Mouse (Mus musculus) limb, embryonic 15.5 days (tissue): ENCODE data around the gene Il3. TPM values are rescaled to one million over a fixed set of nuclear protein-coding genes. Genes with fewer than 3 reads are reported as not detected.
"Not testable (repeated sequence)": the region's sequence is repeated elsewhere in the genome, so short reads cannot be mapped to it uniquely, and the experiment has no call there.

Experiments used
- ATAC-seq: fragments of 200-750 bp; cut with Nextera tagmentation; 2 replicates; pipeline ENCODE4 v1.8.0; 2017; ENCODE audit warnings: low read depth, moderate TSS enrichment; ENCODE audit not compliant: insufficient number of reproducible peaks, low FRiP score, low TSS enrichment
- H3K27ac ChIP-seq: fragments of 300-500 bp; sonication (generic); 2 replicates; pipeline ENCODE4 v1.5.1; 2015; ENCODE audit warnings: moderate library complexity, mild to moderate bottlenecking, inconsistent platforms
- H3K27me3 ChIP-seq: fragments of 300-500 bp; sonication (generic); 2 replicates; pipeline ENCODE4 v1.6.1; 2015; ENCODE audit warnings: inconsistent platforms
- H3K36me3 ChIP-seq: fragments of 300-500 bp; sonication (generic); 2 replicates; pipeline ENCODE4 v1.6.1; 2015; ENCODE audit warnings: inconsistent platforms
- H3K4me1 ChIP-seq: fragments of 300-500 bp; sonication (generic); 2 replicates; pipeline ENCODE4 v1.6.1; 2015; ENCODE audit warnings: inconsistent platforms
- H3K4me2 ChIP-seq: fragments of 300-500 bp; sonication (generic); 2 replicates; pipeline ENCODE4 v1.6.1; 2015; ENCODE audit warnings: mild to moderate bottlenecking, inconsistent platforms
- H3K4me3 ChIP-seq: fragments of 300-500 bp; sonication (generic); 2 replicates; pipeline ENCODE4 v1.5.1; 2015; ENCODE audit warnings: mild to moderate bottlenecking, inconsistent platforms
- H3K9ac ChIP-seq: fragments of 300-500 bp; sonication (generic); 2 replicates; pipeline ENCODE4 v1.6.1; 2015; ENCODE audit warnings: inconsistent platforms
- H3K9me3 ChIP-seq: fragments of 300-500 bp; sonication (generic); 2 replicates; pipeline ENCODE4 v1.6.1; 2016; ENCODE audit warnings: inconsistent platforms
- WGBS: fragments of 180-500 bp; shearing (Covaris S2); methylation state at CpG from one replicate; pipeline ENCODE4 v1.1.7; 2015; 5-methylcytosine and 5-hydroxymethylcytosine counted together
- polyA plus RNA-seq: library from polyadenylated mRNA; unstranded; fragments of >200 nt; fragmentation: Nextera tagmentation; extraction: Ambion mirVana; gene quantifications from 2 replicates; pipeline ENCODE4 v1.2.1, GENCODE M21; 2015

Gene Il3
- polyA plus RNA-seq, 1 experiment from 2014 or later: not detected

DNA sequence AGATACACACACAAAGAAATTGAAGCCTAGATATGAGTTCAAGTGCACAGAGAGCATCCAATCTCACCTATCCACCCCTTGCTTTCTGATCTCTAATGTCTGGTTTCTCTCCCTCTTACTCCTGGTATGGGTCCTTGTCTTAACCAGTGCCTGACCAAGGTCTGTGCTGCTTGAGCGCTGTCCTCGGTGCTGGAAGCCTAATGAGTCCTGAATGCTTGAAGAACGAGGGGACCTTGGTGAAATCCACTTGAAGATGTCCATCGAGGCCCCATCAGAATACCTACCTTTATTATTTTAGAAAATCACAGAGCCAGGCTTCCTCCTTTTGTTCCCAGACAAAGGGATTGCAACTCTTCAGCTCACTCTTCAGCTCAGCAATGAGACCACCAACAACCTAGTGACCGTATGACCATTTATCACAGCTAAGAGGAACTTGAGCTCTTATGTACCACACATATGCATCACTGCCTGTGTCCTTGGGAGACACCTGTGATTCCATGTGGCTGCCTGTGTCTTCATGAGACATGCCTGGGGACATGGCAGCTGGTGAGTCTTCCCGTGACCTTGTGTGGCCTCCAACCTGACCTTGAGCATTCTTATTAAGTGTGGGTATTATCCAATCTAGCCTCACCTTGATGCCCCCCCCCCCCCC is 36.1 kb upstream of the Il3 start:
- Histone ChIP-seq H3K27me3 (peaks cover 37% of the 10 kb centered on the region), H3K4me3 (no peak overlapping the region), H3K36me3 (no peaks in the 10 kb centered on the region), H3K27ac (no peak overlapping the region), H3K9me3 (no peaks in the 10 kb centered on the region), H3K9ac (no peak overlapping the region), H3K4me2 (peak overlapping the region; percentile 90; the same call in 1 of the 2 replicates), H3K4me1 (peaks cover 9% of the 10 kb centered on the region)
- 20% methylated on average over 6 of the region's 6 CpGs for WGBS
- no peak for ATAC-seq

DNA sequence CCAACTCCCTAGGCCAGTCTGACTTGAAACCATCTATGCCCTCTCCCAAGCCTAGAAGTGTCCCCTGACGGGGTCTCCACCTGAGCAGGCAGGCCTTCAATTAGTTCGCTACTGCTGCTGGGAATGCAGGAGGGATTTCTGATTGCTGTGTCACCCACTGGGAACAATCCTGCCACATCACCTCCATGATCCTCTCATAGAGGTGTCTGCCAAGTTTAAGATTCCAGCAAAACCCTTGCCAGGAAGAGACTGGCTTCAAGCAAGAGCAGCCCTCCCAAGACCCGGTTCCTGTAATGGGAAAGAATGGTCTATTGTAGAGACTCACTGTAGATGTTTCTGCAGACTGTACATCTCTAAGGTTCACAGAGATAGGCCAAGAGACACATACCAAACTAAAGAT is 35.5 kb upstream of the Il3 start:
- no peak overlapping the region for H3K4me2 ChIP-seq
- H3K9ac ChIP-seq: no peak overlapping the region
- H3K4me3 ChIP-seq: no peak overlapping the region
- peaks cover 37% of the 10 kb centered on the region for H3K27me3 ChIP-seq
- H3K27ac ChIP-seq: no peak overlapping the region
- no peak for ATAC-seq
- no peaks in the 10 kb centered on the region for H3K36me3 ChIP-seq
- WGBS: 89% methylated on average over 3 of the region's 3 CpGs
- no peaks in the 10 kb centered on the region for H3K9me3 ChIP-seq
- H3K4me1 ChIP-seq: peaks cover 9% of the 10 kb centered on the region

DNA sequence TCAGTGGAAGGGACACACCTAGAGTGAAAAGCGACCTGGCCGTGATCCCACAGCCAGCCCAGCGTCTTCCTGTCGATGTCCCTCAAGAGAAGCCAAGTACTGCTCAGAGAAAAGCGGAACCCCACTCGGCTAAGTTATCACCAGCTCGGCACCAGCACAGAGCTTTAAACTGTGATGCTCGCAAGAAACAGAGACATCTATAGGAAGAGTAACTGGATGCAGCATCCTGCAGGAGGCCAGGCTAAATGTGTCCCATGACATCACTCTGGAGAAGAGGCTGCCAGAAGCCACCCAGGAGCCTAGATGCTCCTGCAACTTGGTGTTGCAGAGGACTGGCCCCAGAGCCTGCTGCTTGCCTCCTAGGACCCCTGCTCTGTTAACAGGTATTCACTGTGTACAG is 34.9 kb upstream of the Il3 start:
- ATAC-seq: no peak
- no peaks in the 10 kb centered on the region for H3K9me3 ChIP-seq
- H3K27ac ChIP-seq: no peak overlapping the region
- no peaks in the 10 kb centered on the region for H3K36me3 ChIP-seq
- WGBS: 82% methylated on average over 8 of the region's 8 CpGs
- no peak overlapping the region for H3K4me2 ChIP-seq
- H3K4me1 ChIP-seq: peaks cover 9% of the 10 kb centered on the region
- H3K9ac ChIP-seq: no peak overlapping the region
- H3K27me3 ChIP-seq: peaks cover 37% of the 10 kb centered on the region
- no peak overlapping the region for H3K4me3 ChIP-seq

DNA sequence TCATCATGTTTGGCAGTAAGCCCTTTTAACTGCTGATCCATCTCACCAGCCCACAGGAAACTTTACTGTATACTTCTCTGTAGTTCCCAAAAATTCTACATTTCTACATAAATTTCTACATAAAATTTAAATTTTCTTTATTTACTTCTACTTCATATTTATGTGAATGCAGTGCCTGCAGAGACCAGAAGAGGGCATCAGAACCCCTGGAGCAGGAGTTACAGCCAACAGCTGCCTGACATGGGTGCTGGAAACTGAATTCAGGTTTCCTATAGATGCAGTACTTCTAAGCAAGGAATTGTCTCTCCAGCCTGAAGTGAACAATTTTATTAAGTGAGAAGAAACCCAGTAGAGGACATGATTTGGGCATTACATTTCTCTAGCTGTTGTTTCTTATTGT is 31.7 kb upstream of the Il3 start:
- Histone ChIP-seq H3K27ac (no peak overlapping the region), H3K4me2 (no peak overlapping the region), H3K4me3 (no peak overlapping the region), H3K27me3 (peaks cover 11% of the 10 kb centered on the region), H3K9ac (no peak overlapping the region), H3K4me1 (peaks cover 2% of the 10 kb centered on the region), H3K9me3 (no peaks in the 10 kb centered on the region), H3K36me3 (no peaks in the 10 kb centered on the region)
- no peak for ATAC-seq

DNA sequence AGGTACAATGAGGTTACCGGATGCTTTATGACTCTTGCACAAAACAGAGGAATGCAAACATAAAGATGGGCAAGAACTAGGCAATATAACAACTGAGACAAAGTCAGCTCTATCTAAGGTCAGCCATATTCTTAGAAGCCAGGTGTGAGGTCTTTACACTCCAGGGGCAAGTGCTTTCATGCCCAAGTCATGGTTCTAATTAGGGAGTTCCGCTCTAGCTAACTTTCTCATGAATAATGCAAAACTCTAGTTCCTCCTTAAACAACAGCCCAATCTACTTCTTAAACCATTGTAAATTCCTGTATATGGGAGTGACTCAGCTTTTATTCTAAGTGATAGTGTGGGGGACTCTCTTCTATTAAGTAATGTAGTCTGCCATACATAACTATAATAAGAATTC is 30.4 kb upstream of the Il3 start:
- not testable (repeated sequence) for H3K27ac ChIP-seq, H3K27me3 ChIP-seq, ATAC-seq, H3K4me3 ChIP-seq, H3K4me2 ChIP-seq, H3K9ac ChIP-seq, H3K9me3 ChIP-seq, H3K4me1 ChIP-seq, H3K36me3 ChIP-seq
- WGBS: 89% methylated on average over 2 of the region's 2 CpGs

DNA sequence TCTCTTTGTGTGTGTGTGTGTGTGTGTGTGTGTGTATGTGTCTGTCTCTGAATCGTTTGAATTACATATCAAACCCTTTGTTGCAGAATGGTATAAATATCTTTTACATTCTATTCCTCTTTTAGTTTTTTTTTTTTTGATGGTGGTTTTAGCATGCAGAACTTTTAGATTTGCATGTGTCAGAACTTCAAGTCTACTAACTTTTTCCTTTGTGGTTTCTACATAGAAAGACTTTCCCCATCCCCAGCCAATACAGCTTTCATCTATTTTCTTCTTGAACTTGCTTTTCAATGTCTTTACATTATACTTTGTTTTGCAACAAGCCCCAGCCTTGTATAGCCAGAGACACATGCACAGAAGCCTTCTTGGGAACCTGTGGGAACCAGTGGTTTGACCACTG is 29.7 kb upstream of the Il3 start:
- Histone ChIP-seq H3K9me3 (no peaks in the 10 kb centered on the region), H3K4me2 (no peak overlapping the region), H3K4me1 (no peaks in the 10 kb centered on the region), H3K36me3 (no peaks in the 10 kb centered on the region), H3K4me3 (no peak overlapping the region), H3K27me3 (no peaks in the 10 kb centered on the region), H3K9ac (no peak overlapping the region), H3K27ac (no peak overlapping the region)
- WGBS: 76% methylated on average over 1 of the region's 1 CpGs
- no peak for ATAC-seq

DNA sequence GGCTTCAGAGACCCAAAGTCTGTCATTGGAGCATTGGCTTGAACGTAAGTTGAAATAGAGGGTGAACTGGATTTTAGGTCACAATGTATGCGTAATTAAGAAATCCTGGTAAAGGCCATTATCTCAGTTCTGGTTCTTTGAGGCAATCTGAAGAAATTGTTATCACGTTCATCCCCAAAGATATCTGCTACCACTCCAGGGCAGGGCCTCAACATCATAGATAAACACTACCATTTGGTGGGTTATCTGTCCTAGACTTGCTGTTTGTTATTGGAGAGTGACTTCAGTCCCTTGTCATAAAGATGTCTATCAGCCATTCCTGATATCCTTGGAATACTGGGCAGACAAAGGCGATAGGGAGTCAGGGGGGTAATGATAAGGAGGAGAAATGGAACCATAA is 28.9 kb upstream of the Il3 start:
- 78% methylated on average over 4 of the region's 4 CpGs for WGBS
- Histone ChIP-seq H3K4me2 (no peak overlapping the region), H3K4me1 (no peaks in the 10 kb centered on the region), H3K27me3 (no peaks in the 10 kb centered on the region), H3K36me3 (no peaks in the 10 kb centered on the region), H3K27ac (no peak overlapping the region), H3K9ac (no peak overlapping the region), H3K4me3 (no peak overlapping the region), H3K9me3 (no peaks in the 10 kb centered on the region)
- ATAC-seq: no peak

DNA sequence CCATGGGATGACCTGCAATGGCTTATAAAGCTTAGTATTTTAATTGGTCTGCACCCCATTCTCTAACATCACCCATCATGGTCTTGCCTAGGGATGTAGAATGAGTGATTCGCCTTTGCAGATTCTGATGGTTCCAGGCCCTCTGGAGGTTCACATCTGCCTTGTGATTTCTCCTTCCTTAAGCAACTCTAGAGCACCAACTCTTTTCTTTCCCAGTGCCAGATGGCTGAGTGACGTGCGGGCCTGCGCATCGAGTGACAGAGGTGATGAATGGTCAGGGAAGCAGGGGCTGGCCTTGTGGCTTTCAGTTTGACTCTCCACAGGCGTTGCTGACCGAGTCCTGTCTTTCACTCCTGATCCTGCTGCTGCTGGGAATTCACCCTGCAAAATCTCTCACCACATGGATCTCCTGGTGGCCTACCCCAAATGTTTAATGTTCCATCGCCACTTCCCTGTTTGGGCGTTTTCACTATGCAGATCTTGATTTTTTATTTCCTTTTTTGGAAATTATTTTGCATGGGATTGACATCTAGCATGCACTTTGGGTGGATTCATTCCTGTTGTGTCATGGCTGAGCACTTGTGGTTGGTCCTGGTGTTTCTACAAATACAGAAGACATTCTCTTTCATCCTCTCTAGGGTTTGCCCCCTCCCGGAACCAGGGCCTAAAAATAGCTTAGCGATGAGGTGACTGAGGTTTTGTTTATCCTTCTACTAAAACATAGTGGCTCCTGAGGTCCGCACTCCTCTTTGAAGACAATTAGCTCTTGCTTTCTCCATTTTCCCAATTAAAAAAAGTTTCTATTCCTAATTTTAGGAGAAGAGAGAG is 27.1 kb upstream of the Il3 start:
- no peak for ATAC-seq
- no peaks in the 10 kb centered on the region for H3K36me3 ChIP-seq
- H3K4me3 ChIP-seq: no peak overlapping the region
- no peak overlapping the region for H3K4me2 ChIP-seq
- no peaks in the 10 kb centered on the region for H3K27me3 ChIP-seq
- H3K4me1 ChIP-seq: no peaks in the 10 kb centered on the region
- no peak overlapping the region for H3K9ac ChIP-seq
- WGBS: 62% methylated on average over 12 of the region's 12 CpGs
- no peaks in the 10 kb centered on the region for H3K9me3 ChIP-seq
- no peak overlapping the region for H3K27ac ChIP-seq

DNA sequence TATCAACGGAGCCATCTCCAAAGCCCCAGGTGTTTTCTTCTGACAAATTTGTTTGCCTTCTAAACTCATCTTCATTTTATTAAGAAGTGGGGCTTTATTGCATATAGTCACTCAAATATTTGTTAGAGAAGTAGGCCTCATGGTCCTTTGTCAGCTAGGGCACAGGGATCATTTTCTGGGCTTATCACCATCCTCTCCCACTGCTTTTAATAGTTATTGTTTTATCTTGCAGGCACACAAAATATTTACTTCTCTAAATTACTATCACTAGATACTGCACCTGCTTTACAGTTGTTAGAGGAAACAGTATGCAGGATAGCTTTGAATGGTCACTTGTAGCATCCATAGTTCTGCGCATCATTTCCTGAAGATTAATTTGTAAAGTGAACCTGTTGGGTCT is 25.1 kb upstream of the Il3 start:
- no peak overlapping the region for H3K27ac ChIP-seq
- 83% methylated on average over 2 of the region's 2 CpGs for WGBS
- H3K9me3 ChIP-seq: no peaks in the 10 kb centered on the region
- no peak for ATAC-seq
- no peak overlapping the region for H3K9ac ChIP-seq
- H3K36me3 ChIP-seq: no peaks in the 10 kb centered on the region
- H3K27me3 ChIP-seq: no peaks in the 10 kb centered on the region
- H3K4me2 ChIP-seq: no peak overlapping the region
- H3K4me3 ChIP-seq: no peak overlapping the region
- H3K4me1 ChIP-seq: no peaks in the 10 kb centered on the region

DNA sequence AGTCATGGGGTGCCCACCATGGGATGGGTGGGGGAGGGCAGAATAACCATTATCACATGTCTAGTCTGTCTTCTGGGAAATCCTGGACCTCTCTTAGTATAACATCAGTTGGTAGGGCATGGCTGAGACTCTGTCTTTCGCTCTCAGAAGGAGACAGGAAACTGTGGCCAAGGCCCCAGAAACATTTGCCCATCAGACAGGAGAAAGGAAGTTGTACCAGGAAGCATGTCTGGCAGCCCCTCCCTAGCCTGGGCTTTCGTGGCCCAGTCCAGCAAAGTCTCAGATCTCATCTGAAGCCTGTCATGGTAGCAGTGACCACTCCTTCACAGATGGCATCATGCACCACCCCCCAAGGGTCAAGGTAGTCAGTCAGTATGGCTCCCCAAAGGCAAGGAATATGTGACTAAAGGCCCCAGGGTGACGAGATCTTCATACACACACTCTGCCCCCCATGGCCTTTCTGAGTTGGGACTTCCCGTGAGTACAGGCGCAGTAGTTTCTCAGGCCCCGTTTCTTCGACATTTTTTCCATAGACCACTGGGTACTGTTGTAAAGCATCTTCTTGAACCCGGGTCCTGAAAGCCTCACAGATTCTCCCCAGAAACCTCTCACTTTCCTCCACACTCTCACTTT is 20.9 kb upstream of the Il3 start:
- Histone ChIP-seq H3K4me1 (no peaks in the 10 kb centered on the region), H3K4me3 (no peak overlapping the region), H3K27me3 (no peaks in the 10 kb centered on the region), H3K27ac (no peak overlapping the region), H3K36me3 (no peaks in the 10 kb centered on the region), H3K9me3 (no peaks in the 10 kb centered on the region), H3K4me2 (no peak overlapping the region), H3K9ac (no peak overlapping the region)
- 84% methylated on average over 8 of the region's 8 CpGs for WGBS
- no peak for ATAC-seq

DNA sequence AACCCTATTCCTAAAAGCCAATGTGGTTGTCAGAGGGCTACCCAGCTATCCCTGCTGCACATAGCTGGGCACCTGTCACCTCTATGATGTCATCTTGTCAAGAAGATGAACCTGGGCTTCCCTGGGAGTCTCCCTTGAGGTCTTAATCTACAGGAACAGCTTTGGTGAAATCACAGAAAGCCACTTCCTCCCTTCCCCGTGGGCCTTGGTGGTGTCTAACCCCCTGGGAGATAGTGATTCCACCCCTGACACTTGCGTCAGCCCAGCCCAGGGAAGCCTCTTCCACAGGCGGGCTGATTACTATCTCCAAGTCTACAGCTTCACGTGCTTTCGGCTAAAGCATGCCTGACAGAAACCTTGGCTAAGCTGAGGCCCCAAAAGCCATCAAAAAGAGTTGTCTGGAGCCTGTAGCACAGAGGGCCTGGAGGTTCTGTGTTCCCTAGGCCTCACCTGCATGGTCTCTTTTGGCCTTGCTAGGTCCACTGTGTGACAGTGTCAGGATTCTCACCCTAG is 4.4 kb upstream of the Il3 start:
- 79% methylated on average over 5 of the region's 5 CpGs for whole genome bisulfite sequencing
- no peak overlapping the region for H3K4me3 ChIP-seq

DNA sequence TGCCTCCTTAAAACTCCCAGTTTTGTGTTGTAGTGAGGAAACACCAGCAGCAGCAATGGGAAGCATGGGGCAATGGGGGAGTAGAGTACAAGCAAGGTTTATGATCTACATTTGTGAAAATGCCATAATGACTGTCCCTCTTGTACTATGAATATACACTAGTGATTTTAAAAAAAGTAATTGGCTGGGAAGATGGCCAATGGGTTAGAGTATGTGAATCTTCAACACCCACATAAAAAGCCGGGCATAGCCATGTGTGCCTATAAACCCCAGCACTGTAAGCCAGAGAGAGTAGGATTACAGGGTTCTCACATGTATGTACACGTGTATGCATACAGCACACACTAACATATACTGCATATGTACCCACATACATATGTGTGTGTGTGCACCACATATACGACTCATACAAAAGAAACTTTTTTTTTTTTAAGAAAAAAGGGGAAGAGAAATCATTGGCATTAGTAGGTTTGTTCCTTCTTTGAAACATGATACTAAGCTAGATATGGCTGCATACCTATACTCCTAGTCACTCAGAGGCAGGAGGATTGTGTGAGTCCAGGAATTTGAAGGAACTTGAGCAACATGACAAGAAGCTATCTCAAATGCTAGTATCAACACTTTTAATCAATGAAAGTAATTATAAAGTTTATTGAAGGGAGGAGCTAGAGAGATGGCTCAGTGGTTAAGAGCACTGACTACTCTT is 2.3 kb upstream of the Il3 start:
- 68% methylated on average over 3 of the region's 3 CpGs for WGBS
- no peak for ATAC-seq
- H3K27ac ChIP-seq: no peak overlapping the region

More for the DNA sequence above, 4.4 kb upstream of the Il3 start:
- Histone ChIP-seq H3K4me2 (no peak overlapping the region), H3K9me3 (no peaks in the 10 kb centered on the region), H3K4me1 (no peaks in the 10 kb centered on the region), H3K36me3 (no peaks in the 10 kb centered on the region), H3K9ac (no peak overlapping the region), H3K27ac (no peak overlapping the region), H3K27me3 (no peaks in the 10 kb centered on the region)
- no peak for ATAC-seq

More for the DNA sequence above, 2.3 kb upstream of the Il3 start:
- no peaks in the 10 kb centered on the region for H3K27me3 ChIP-seq
- H3K36me3 ChIP-seq: no peaks in the 10 kb centered on the region
- H3K4me3 ChIP-seq: no peak overlapping the region
- H3K9me3 ChIP-seq: no peaks in the 10 kb centered on the region
- H3K4me1 ChIP-seq: no peaks in the 10 kb centered on the region
- no peak overlapping the region for H3K9ac ChIP-seq
- H3K4me2 ChIP-seq: no peak overlapping the region
